Mouse (Mus musculus) ES-E14 (cell line): ENCODE measurements around the gene Epm2a. TPM values are rescaled to one million over a fixed set of nuclear protein-coding genes. Genes with fewer than 3 reads are reported as not detected.
"Not testable (repeated sequence)": the region's sequence is repeated elsewhere in the genome, so short reads cannot be mapped to it uniquely, and the experiment has no call there.

Experiments
- DNase-seq: peaks from one replicate; pipeline ENCODE4 v3.0.0-alpha.2; 2013; ENCODE audit warnings: low read depth, low spot score
- H3K27ac ChIP-seq: 2 replicates; pipeline ENCODE4 v1.5.1; 2012; ENCODE audit warnings: low read depth, mild to moderate bottlenecking, low read length, moderate library complexity, mixed read lengths; ENCODE audit not compliant: poor library complexity, insufficient read depth, severe bottlenecking
- H3K36me3 ChIP-seq: 2 replicates; pipeline ENCODE4 v1.6.1; 2012; ENCODE audit warnings: mild to moderate bottlenecking, low read length, moderate library complexity, mixed read lengths; ENCODE audit not compliant: control insufficient read depth, poor library complexity, insufficient read depth, severe bottlenecking
- H3K4me1 ChIP-seq, 2 experiments: fragments of 150-350 bp in 1 of 2; sonication (generic) in 1 of 2; 2 replicates each; pipeline ENCODE4 v1.6.1; 2012; ENCODE audit warnings: low read length in 2 of 2, mild to moderate bottlenecking in 1 of 2, mixed read lengths in 1 of 2; ENCODE audit not compliant: control insufficient read depth in 2 of 2, insufficient read depth in 2 of 2, poor library complexity in 1 of 2
- H3K4me3 ChIP-seq, 2 experiments: fragments of 150-350 bp in 1 of 2; sonication (generic) in 1 of 2; 2 replicates each; pipeline ENCODE4 v1.5.1; 2012; ENCODE audit warnings: low read length in 2 of 2, low read depth in 1 of 2, mild to moderate bottlenecking in 1 of 2, mixed read lengths in 1 of 2; ENCODE audit not compliant: insufficient read depth in 1 of 2, poor library complexity in 1 of 2, severe bottlenecking in 1 of 2
- H3K9ac ChIP-seq: 2 replicates; pipeline ENCODE4 v1.6.1; 2012; ENCODE audit warnings: low read depth, mild to moderate bottlenecking, low read length, mixed read lengths; ENCODE audit not compliant: poor library complexity, insufficient read depth, severe bottlenecking
- H3K9me3 ChIP-seq: fragments of 150-350 bp; sonication (generic); 2 replicates; pipeline ENCODE4 v1.6.1; 2012; ENCODE audit warnings: low read depth, mild to moderate bottlenecking, low read length; ENCODE audit not compliant: control insufficient read depth, insufficient read depth
- CHD2 ChIP-seq: IDR thresholded peaks from 2 replicates; pipeline ENCODE4 v1.6.1; 2014; ENCODE audit warnings: mild to moderate bottlenecking, low read depth, low read length, inconsistent platforms
- HCFC1 ChIP-seq: IDR thresholded peaks from 2 replicates; pipeline ENCODE4 v1.6.1; 2012; ENCODE audit warnings: low read length, inconsistent platforms, borderline replicate concordance; ENCODE audit not compliant: insufficient read depth
- MAFK ChIP-seq: IDR thresholded peaks from 2 replicates; pipeline ENCODE4 v1.6.1; 2014; ENCODE audit warnings: mild to moderate bottlenecking, low read depth, low read length, inconsistent platforms; ENCODE audit not compliant: insufficient read depth
- ZC3H11A ChIP-seq: IDR thresholded peaks from 2 replicates; pipeline ENCODE4 v1.6.1; 2012; ENCODE audit warnings: low read depth, mild to moderate bottlenecking, inconsistent platforms, low read length, borderline replicate concordance
- ZNF384 ChIP-seq: IDR thresholded peaks from 2 replicates; pipeline ENCODE4 v1.6.1; 2012; ENCODE audit warnings: low read depth, low read length, inconsistent platforms
- in situ Hi-C, 2 experiments: fragments of 600-800 bp; cut with MboI; formaldehyde crosslinking; loops; one replicate each; pipeline ENCODE4 v1.15.1; 2025; ENCODE audit warnings: low sequenced_read_pairs in 2 of 2, inconsistent platforms in 1 of 2; ENCODE audit not compliant: unreplicated experiment in 2 of 2
- total RNA-seq: library from RNA; depleted of rRNA; stranded (reverse); fragments of 300-350 nt; gene quantifications from 2 replicates; pipeline ENCODE4 v1.2.3, GENCODE M21; 2012

The Epm2a gene
- total RNA-seq, 1 experiment: 1.6 TPM

DNA sequence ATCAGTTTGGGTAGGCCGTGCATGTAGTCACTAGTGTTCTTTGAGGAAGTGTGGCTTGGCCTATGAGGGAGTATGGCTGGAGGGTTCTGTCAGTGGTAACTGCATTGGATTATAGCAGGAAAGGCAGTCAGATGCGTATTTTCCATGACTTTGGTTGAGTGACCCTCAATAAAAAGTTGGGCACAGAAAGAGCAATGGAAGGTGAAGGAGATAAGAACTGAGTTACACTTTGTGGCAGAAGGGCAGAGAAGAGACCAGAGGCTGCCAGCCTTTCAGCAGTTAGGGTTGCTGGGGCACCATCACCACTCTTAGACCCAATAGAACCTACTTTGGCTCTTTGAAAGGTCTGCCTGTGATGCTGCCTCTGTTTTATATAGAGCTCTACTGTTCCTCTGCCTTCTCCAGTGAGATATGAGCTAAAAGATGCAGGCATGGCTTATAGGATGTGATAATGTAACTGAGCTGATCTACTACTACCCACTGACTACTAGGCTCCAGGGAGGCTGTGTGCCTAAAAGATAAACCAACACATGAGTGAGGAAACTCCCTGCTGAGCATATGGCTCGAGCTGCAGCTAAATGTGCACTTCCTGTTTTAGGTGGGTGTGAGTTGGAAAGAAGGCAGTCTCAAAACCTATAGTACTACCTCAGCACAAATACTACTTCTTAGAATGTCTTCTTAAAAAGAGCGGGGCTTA is 19.9 kb upstream of the Epm2a start:
- DNase-seq: no peak
- Histone ChIP-seq H3K9me3 (no peaks in the 10 kb centered on the region), H3K4me1 (no peaks in the 10 kb centered on the region), H3K4me3 (no peak overlapping the region), H3K27ac (no peak overlapping the region), H3K9ac (no peak overlapping the region), H3K36me3 (no peaks in the 10 kb centered on the region)
- no peak for TF ChIP-seq ZC3H11A
- TF ChIP-seq MAFK: no peak
- no peak for TF ChIP-seq HCFC1
- TF ChIP-seq CHD2: no peak
- no peak for TF ChIP-seq ZNF384
- in situ Hi-C loops: no loop called here

- Histone ChIP-seq H3K4me1 (no peaks in the 10 kb centered on the region), H3K4me3 (no peak overlapping the region), H3K27ac (no peak overlapping the region), H3K9me3 (no peaks in the 10 kb centered on the region), H3K36me3 (no peaks in the 10 kb centered on the region), H3K9ac (no peak overlapping the region)
- DNase-seq: no peak
- in situ Hi-C loops: no loop called here
- TF ChIP-seq HCFC1: no peak
- TF ChIP-seq ZNF384: no peak
- no peak for TF ChIP-seq MAFK
- TF ChIP-seq ZC3H11A: no peak
- no peak for TF ChIP-seq CHD2
Observed at GRCm38 (mm10) chr10:11326526-11326925, 16.7 kb upstream of the Epm2a start.

DNA sequence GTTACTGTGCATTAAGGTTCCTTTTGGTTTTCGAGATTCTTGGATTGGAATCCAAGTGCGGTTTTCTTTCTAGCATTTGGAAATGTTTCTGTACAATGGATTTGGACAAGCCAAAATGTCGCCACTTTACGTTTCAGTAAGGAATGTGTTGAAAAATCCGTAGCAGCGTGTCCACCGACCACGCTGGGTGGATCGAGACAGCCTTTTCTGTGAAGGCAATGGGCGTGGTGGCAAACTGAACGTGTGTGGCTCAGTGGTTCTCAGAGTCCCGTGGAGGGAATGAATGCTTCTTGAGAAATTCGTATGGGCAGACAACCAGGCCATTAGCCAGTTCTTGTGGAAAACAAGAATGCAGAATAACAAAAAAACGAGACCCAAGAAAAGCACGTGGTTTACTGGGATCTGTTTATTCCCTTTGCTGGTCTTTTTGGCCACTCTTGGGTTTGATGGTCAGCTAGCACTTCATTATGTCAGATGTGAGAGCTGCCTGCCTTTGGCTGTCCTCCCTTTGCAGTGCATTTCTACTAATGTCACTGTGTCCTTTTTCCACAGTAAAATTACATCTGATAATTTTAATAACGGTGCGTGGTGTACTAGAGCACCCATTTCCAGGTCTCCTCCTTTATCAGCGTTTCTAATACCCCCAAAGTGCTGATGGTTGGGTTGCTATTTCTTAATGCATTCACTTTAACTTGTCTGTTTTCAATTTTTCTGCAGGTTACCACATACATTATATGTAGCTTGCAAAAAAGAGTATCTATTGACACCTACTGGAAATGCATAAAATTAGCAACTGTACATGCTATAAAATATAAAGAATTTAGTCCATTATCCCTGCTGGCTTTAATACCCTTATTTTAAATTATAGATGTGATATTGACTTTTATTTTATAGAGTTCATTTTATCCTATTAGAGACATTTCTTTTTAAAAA is 1.6 kb downstream of the Epm2a start:
- Histone ChIP-seq H3K36me3 (no peaks in the 10 kb centered on the region), H3K9me3 (no peaks in the 10 kb centered on the region), H3K9ac (no peak overlapping the region), H3K4me1 (peaks cover 2% of the 10 kb centered on the region in 2 experiments; a peak in 1 of 4 replicates), H3K4me3 (peak overlapping the region in 1 of 2 experiments; percentile 94; a peak in 2 of 4 replicates), H3K27ac (no peak overlapping the region)
- DNase-seq: no peak
- in situ Hi-C loops: no loop called here
- TF ChIP-seq MAFK: no peak
- no peak for TF ChIP-seq ZC3H11A

DNA sequence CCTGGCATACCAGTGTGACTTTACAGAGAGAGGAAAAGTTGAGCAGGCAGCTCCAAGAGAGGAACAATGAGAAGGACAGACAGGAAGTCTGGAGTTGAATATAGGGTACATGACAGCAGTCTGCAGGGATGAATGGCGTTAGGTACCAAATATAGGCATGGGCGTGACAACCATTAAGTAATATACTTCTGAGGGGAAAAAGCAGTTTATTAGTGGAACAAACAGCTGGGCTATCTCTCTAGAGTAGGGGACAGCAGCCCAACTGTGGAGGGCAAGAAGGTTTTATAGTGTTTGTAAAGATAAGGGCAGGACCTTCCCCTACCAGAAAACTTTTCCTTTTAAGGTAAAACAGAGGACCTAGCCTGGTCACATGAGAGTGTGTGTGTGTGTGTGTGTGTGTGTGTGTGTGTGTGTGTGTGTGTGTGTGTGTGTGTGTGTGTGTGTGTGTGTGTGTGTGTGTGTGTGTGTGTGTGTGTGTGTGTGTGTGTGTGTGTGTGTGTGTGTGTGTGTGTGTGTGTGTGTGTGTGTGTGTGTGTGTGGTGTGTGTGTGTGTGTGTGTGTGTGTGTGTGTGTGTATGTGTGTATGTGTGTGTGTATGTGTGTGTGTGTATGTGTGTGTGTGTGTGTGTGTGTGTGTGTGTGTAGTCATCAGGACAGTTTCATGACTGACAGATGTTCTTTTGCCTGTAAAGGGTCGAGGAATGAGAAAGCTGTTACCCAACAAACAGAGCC is 7.2 kb downstream of the Epm2a start:
- H3K9me3 ChIP-seq, H3K4me3 ChIP-seq, DNase-seq, H3K9ac ChIP-seq, H3K27ac ChIP-seq, H3K4me1 ChIP-seq, in situ Hi-C loops, H3K36me3 ChIP-seq: not testable (repeated sequence)
